Mouse (Mus musculus) lung, adult 2 months (tissue): ENCODE data around the gene Mfsd13b.

ENCODE experiments used
- CTCF ChIP-seq: fragments of 200-500 bp; IDR thresholded peaks from 2 replicates; pipeline ENCODE4 v1.5.1; 2011; ENCODE audit warnings: mild to moderate bottlenecking, low read length, control low read depth; ENCODE audit not compliant: insufficient read depth
- POLR2A ChIP-seq: fragments of 200-500 bp; IDR thresholded peaks from 2 replicates; pipeline ENCODE4 v1.6.1; 2011; ENCODE audit warnings: low read depth, mild to moderate bottlenecking, control low read depth, low read length, borderline replicate concordance; ENCODE audit errors: extremely low read depth

DNA sequence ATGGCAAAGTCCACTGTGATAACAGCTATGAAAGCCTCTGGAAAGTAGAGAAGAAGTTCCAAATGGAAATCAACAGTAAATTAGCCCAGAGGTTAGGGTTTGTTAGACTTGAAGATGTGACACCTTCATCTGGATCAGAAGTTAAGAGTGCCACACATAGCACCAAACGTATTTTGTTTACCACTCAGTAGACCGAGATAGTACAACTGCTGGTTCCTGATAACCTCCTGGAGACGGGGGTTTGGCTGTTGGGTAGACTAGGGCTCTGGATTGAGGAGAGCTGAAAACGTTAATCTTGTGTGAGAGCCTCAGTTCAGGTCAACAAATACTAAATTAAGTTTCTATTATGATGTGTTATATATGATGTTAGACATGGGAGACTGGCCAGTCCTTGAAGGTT is 2.3 kb upstream of the Mfsd13b start:
- TF ChIP-seq CTCF (no peak), POLR2A (no peak)
